Mouse (Mus musculus): ENCODE measurements around the gene Pilrb1. TPM values are rescaled to one million over a fixed set of nuclear protein-coding genes. Genes with fewer than 3 reads are reported as not detected.

Pilrb1 gene
- total and polyA plus RNA-seq, 3 experiments: 4.5 to 12.1 TPM; not detected in 1

DNA sequence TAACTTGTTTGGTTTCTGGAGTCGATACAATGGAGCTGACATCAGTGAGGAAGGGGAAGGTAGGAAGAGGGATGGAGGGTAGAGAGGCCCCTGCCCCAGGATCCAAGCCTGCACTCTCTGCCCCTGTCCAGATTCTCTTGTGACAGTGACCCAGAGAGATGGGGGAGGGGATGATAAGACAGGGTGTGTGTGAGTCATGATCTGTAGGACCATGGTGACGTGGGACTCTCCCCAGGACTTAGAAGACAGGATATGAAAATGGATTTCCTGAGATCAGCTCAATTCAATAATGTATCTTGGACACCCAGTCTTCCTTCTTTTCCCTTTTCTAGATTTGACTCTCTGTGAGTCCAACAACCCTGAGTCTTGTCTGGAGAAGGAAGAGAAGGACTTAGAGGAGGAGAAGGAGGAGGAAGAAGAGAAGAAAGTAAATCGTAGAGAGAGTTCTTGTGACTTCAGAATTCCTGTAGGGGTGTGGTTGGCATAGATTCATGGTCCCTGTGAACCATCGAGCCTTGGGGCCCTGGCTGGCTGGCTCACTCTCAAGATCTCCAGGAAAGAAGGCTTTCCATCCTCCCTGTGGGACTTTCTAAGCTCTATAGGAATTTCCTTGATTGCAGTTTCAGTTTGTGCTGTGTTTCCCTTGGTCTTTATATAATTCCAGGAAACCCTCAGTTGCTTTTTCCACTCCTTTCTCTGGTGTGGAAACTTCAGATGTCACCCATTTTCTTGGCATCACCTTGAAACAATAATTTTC lies 40.3 kb downstream of the Pilrb1 start:
- Histone ChIP-seq H3K4me1 (ENCODE audit: control insufficient read depth in 1 of 2, insufficient read depth in 2 of 2, low read length in 2 of 2) (no peaks in the 10 kb centered on the region), H3K27me3 (ENCODE audit: control insufficient read depth in 1 of 2, insufficient read depth in 2 of 2, low read length in 2 of 2) (no peaks in the 10 kb centered on the region; a peak in 1 of 4 replicates), H3K9me3 (replicated peaks; ENCODE audit: insufficient read depth, low read length) (no peaks in the 10 kb centered on the region), H3K4me3 (ENCODE audit: control insufficient read depth in 1 of 2, insufficient read depth in 1 of 2, low read depth in 2 of 2, low read length in 2 of 2) (no peak overlapping the region), H3K79me2 (ENCODE audit: control insufficient read depth, insufficient read depth, low read length, poor library complexity) (no peaks in the 10 kb centered on the region), H3K9ac (ENCODE audit: control insufficient read depth, low read depth, low read length, poor library complexity, severe bottlenecking) (no peak overlapping the region), H3K27ac (ENCODE audit: control insufficient read depth, low read depth, low read length) (no peak overlapping the region), H3K36me3 (ENCODE audit: control insufficient read depth in 1 of 2, insufficient read depth in 2 of 2, low read length in 2 of 2) (no peaks in the 10 kb centered on the region)
- DNase-seq (ENCODE audit: low read depth, low spot score): no peak
- TF ChIP-seq TAL1 (IDR thresholded peaks at IDR 0.05; ENCODE audit: low read length) (no peak), HCFC1 (IDR thresholded peaks at IDR 0.05; ENCODE audit: low read depth, low read length) (no peak), POLR2AphosphoS2 (IDR thresholded peaks at IDR 0.05; ENCODE audit: low read length) (no peak), CHD1 (IDR thresholded peaks at IDR 0.05; ENCODE audit: low read depth, low read length) (no peak), ZMIZ1 (IDR thresholded peaks at IDR 0.05; ENCODE audit: low read depth, low read length) (no peak), USF2 (IDR thresholded peaks at IDR 0.05; ENCODE audit: borderline replicate concordance in 1 of 2, insufficient read depth in 1 of 2, low read depth in 1 of 2, low read length in 2 of 2) (no peak), MYC (IDR thresholded peaks at IDR 0.05; ENCODE audit: low read depth, low read length) (no peak), SMC3 (IDR thresholded peaks at IDR 0.05; ENCODE audit: low read depth, low read length) (no peak), TBP (IDR thresholded peaks at IDR 0.05; ENCODE audit: low read depth, low read length) (no peak), MAFK (IDR thresholded peaks at IDR 0.05; ENCODE audit: borderline replicate concordance, low read depth, low read length) (no peak), ELF1 (IDR thresholded peaks at IDR 0.05; ENCODE audit: low read depth, low read length) (no peak), USF1 (IDR thresholded peaks at IDR 0.05; ENCODE audit: low read depth, low read length) (no peak), MAX (IDR thresholded peaks at IDR 0.05; ENCODE audit: low read length) (no peak), EP300 (IDR thresholded peaks at IDR 0.05; ENCODE audit: low read depth in 1 of 2, low read length in 2 of 2) (no peak), UBTF (IDR thresholded peaks at IDR 0.05; ENCODE audit: borderline replicate concordance, insufficient read depth, low read depth, low read length) (no peak), ETS1 (IDR thresholded peaks at IDR 0.05; ENCODE audit: low read depth, low read length) (no peak)

DNA sequence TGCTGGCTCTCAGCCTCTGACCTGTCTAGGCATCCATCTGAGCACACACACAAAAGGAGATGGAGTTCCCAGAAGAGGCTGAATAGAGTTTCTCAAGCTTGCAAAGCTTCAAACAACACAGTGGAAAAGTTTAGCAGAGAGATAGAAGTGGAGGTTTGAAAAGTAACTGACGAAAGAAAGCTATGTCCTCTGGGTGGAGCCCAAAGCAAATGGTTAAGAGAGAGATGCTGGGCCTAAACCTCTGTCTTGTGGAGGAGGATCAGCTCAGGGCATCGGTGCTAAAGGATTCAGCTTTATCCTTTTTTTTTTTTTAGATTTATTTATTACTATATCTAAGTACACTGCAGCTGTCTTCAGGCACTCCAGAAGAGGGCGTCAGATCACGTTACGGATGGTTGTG lies 49.6 kb downstream of the Pilrb1 start:
- Histone ChIP-seq H3K4me3 (ENCODE audit: control insufficient read depth in 1 of 2, insufficient read depth in 1 of 2, low read depth in 2 of 2, low read length in 2 of 2) (no peak overlapping the region), H3K36me3 (ENCODE audit: control insufficient read depth in 1 of 2, insufficient read depth in 2 of 2, low read length in 2 of 2) (no peaks in the 10 kb centered on the region), H3K27ac (ENCODE audit: control insufficient read depth, low read depth, low read length) (no peak overlapping the region), H3K4me1 (ENCODE audit: control insufficient read depth in 1 of 2, insufficient read depth in 2 of 2, low read length in 2 of 2) (no peaks in the 10 kb centered on the region), H3K9me3 (replicated peaks; ENCODE audit: insufficient read depth, low read length) (no peaks in the 10 kb centered on the region), H3K79me2 (ENCODE audit: control insufficient read depth, insufficient read depth, low read length, poor library complexity) (no peaks in the 10 kb centered on the region), H3K27me3 (ENCODE audit: control insufficient read depth in 1 of 2, insufficient read depth in 2 of 2, low read length in 2 of 2) (no peaks in the 10 kb centered on the region), H3K9ac (ENCODE audit: control insufficient read depth, low read depth, low read length, poor library complexity, severe bottlenecking) (no peak overlapping the region)
- no peak for TF ChIP-seq RCOR1 (IDR thresholded peaks at IDR 0.05; ENCODE audit: low read depth, low read length)
- no peak for TF ChIP-seq TBP (IDR thresholded peaks at IDR 0.05; ENCODE audit: low read depth, low read length)
- DNase-seq (ENCODE audit: low read depth, low spot score): no peak
